Mouse (Mus musculus) midbrain, embryonic 16.5 days (tissue): Measurements from ENCODE around the gene Mrrf. TPM values are rescaled to one million over a fixed set of nuclear protein-coding genes. Genes with fewer than 3 reads are reported as not detected.
"Not testable (repeated sequence)": the region's sequence is repeated elsewhere in the genome, so short reads cannot be mapped to it uniquely, and the experiment has no call there.

Experiments used
- ATAC-seq: fragments of 200-750 bp; cut with Nextera tagmentation; 2 replicates; pipeline ENCODE4 v1.8.0; 2017; ENCODE audit warnings: moderate TSS enrichment
- H3K27ac ChIP-seq: fragments of 300-500 bp; sonication (generic); 2 replicates; pipeline ENCODE4 v1.5.1; 2014; ENCODE audit warnings: mild to moderate bottlenecking, low read length, mixed read lengths
- H3K27me3 ChIP-seq: fragments of 300-500 bp; sonication (generic); 2 replicates; pipeline ENCODE4 v1.6.1; 2014; ENCODE audit warnings: low read depth, low read length, mixed read lengths; ENCODE audit not compliant: control insufficient read depth, insufficient read depth
- H3K36me3 ChIP-seq: fragments of 300-500 bp; sonication (generic); 2 replicates; pipeline ENCODE4 v1.6.1; 2014; ENCODE audit warnings: mild to moderate bottlenecking, low read length, moderate library complexity, mixed read lengths; ENCODE audit not compliant: control insufficient read depth, insufficient read depth
- H3K4me1 ChIP-seq: fragments of 300-500 bp; sonication (generic); 2 replicates; pipeline ENCODE4 v1.6.1; 2014; ENCODE audit warnings: mild to moderate bottlenecking, low read length, mixed read lengths; ENCODE audit not compliant: control insufficient read depth, insufficient read depth
- H3K4me2 ChIP-seq: fragments of 300-500 bp; sonication (generic); 2 replicates; pipeline ENCODE4 v1.6.1; 2014; ENCODE audit warnings: mild to moderate bottlenecking, low read length, mixed read lengths
- H3K4me3 ChIP-seq: fragments of 300-500 bp; sonication (generic); 2 replicates; pipeline ENCODE4 v1.5.1; 2014; ENCODE audit warnings: low read depth, mild to moderate bottlenecking, low read length, moderate library complexity, mixed read lengths
- H3K9ac ChIP-seq: fragments of 300-500 bp; sonication (generic); 2 replicates; pipeline ENCODE4 v1.6.1; 2014; ENCODE audit warnings: low read depth, low read length, mixed read lengths
- H3K9me3 ChIP-seq: fragments of 300-500 bp; sonication (generic); replicated peaks from 2 replicates; pipeline ENCODE4 v1.6.1; 2014; ENCODE audit warnings: mild to moderate bottlenecking, low read length, mixed read lengths; ENCODE audit not compliant: control insufficient read depth, poor library complexity, severe bottlenecking
- WGBS: fragments of 180-500 bp; shearing (Covaris S2); extraction: QIAGEN DNeasy Blood & Tissue Kit; methylation state at CpG from one replicate; pipeline ENCODE4 v1.1.7; 2014; 5-methylcytosine and 5-hydroxymethylcytosine counted together
- polyA plus RNA-seq: library from polyadenylated mRNA; unstranded; fragments of >200 nt; fragmentation: Nextera tagmentation; extraction: Ambion mirVana; gene quantifications from 2 replicates; pipeline ENCODE4 v1.2.1, GENCODE M21; 2015

The Mrrf gene
- polyA plus RNA-seq, 1 experiment from 2014 or later: 24.7 TPM

DNA sequence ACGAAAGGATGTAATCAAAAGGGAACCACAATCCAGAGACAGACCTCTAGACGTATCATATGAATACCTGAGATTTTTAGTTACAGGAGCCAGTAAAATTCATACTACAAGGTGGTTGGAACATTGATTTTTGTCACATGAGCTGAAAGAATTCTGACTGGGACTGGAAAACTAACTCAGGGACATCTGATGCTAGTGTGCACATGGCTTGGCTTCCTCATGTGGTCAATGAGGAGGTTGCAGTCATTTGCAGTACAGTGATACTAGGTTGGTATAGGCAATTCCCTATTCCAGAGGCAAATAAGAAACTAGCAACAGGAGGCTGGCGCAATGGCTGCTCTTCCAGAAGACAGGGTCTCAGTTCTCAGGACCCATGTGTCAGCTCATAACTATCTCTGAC, 23.6 kb upstream of the Mrrf start:
- Histone ChIP-seq H3K9ac (no peak overlapping the region), H3K4me3 (no peak overlapping the region)
- WGBS: 79% methylated on average over 3 of the region's 3 CpGs

DNA sequence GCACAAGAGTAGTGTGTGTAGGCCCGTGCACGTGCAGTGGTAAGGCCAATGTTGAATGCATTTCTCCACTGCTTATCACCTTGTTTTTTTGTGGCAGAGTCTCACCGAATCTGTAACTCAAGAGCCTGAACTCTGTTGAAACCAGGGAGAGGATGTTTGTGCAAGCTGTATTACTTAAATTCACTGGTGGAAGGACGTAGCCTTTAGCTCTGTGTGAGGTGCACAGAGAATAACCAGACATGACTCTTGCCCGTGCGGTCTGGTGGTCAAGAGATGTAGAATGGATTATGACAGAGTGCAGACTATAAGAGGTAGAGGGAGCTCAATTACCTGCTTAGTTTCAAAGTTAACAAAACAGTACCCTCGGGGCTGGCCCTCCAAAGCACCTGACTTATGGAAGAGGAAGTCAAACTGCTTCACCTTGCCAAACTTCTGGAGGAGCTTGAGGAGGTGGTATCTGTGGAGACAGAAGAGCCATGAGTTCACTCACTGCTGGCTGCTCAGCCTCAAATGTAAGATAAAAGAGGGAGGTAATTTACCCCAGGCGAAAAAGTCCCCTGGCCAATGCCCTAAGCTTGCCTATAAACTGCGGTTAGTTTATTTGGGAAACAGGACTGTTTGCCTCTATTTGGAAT, 9.3 kb upstream of the Mrrf start:
- H3K9ac ChIP-seq: no peak overlapping the region
- H3K4me3 ChIP-seq: no peak overlapping the region
- H3K36me3 ChIP-seq: peaks cover 27% of the 10 kb centered on the region
- no peak for ATAC-seq
- H3K9me3 ChIP-seq: no peaks in the 10 kb centered on the region
- no peak overlapping the region for H3K4me2 ChIP-seq
- H3K4me1 ChIP-seq: no peaks in the 10 kb centered on the region
- WGBS: 94% methylated on average over 9 of the region's 9 CpGs
- H3K27me3 ChIP-seq: no peaks in the 10 kb centered on the region
- H3K27ac ChIP-seq: no peak overlapping the region

More for the DNA sequence above, 23.6 kb upstream of the Mrrf start:
- H3K27me3 ChIP-seq: peaks cover 16% of the 10 kb centered on the region
- ATAC-seq: no peak
- H3K4me1 ChIP-seq: no peaks in the 10 kb centered on the region
- no peaks in the 10 kb centered on the region for H3K9me3 ChIP-seq
- H3K4me2 ChIP-seq: no peak overlapping the region
- peaks cover 21% of the 10 kb centered on the region for H3K36me3 ChIP-seq
- no peak overlapping the region for H3K27ac ChIP-seq

DNA sequence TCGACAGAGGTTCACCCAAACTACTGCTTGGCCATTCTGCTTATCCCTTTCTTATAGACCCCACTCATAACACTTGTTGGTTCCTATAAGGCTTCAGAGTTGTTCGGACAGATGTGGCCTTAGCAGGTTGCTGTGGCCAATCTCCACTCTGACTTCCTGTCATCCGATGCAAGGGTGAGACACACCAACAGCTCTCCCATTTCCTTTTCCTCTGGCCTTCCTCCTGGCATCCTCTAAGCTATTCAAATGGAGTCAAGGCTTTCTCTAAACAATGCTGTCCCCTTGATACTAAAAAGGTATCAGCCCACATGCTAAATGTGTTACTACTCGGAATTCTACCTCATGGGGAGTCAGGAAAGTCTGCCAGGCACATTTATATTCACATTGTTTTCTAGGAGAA, 8.2 kb upstream of the Mrrf start:
- H3K4me1 ChIP-seq: no peaks in the 10 kb centered on the region
- H3K9me3 ChIP-seq: no peaks in the 10 kb centered on the region
- H3K4me2 ChIP-seq: no peak overlapping the region
- H3K4me3 ChIP-seq: no peak overlapping the region
- WGBS: 83% methylated on average over 4 of the region's 4 CpGs
- no peak overlapping the region for H3K9ac ChIP-seq
- no peaks in the 10 kb centered on the region for H3K27me3 ChIP-seq
- no peak for ATAC-seq
- H3K36me3 ChIP-seq: peaks cover 25% of the 10 kb centered on the region
- no peak overlapping the region for H3K27ac ChIP-seq

DNA sequence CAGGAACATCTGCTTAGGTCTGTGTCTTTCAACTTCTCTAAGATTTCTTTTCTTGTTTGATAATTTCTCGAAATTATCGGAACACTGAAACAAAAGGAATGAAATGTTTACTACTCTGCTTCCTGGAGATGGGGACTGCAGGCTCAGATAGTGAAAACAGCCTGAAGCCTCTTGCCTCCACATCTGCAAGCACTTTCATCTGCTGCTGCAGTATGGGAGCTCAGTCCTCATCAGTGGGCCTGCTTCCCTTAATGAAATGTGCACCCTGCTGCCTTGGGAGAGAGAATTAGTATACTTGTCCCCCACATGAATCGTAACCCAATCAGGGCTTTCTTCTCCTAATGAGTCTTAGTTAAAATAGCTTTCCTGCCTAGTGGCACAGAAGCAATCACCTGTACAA, 7.1 kb upstream of the Mrrf start:
- Histone ChIP-seq H3K9ac (no peak overlapping the region), H3K27me3 (no peaks in the 10 kb centered on the region), H3K36me3 (peaks cover 29% of the 10 kb centered on the region), H3K27ac (no peak overlapping the region), H3K4me3 (no peak overlapping the region), H3K9me3 (no peaks in the 10 kb centered on the region), H3K4me1 (no peaks in the 10 kb centered on the region), H3K4me2 (no peak overlapping the region)
- ATAC-seq: no peak
- 91% methylated on average over 3 of the region's 3 CpGs for WGBS

DNA sequence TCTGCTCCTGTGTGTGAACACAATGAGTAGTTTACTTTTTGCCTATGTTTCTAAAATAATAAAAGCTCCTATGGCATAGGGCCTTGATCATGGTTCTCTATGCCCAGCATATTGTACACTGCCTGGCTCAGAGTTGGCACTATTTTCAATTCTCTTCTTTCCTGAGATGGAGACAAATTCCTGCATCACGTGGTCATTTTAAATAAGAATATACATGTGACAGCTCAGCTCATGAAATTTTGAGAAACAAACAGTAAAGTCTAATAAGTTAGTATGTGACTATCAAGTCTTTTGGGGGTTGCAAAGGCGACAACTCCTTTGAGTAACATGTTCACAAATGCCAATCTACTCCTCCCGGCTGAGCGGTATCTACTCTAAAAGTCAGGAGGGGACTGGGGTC, 302 bp upstream of the Mrrf start:
- WGBS: 1% methylated on average over 4 of the region's 4 CpGs
- H3K4me2 ChIP-seq: peak overlapping the region; percentile 61
- no peaks in the 10 kb centered on the region for H3K9me3 ChIP-seq
- no peaks in the 10 kb centered on the region for H3K27me3 ChIP-seq
- H3K4me3 ChIP-seq: peak overlapping the region; percentile 68
- H3K4me1 ChIP-seq: peaks cover 16% of the 10 kb centered on the region
- peak overlapping the region; percentile 88 for H3K9ac ChIP-seq
- H3K36me3 ChIP-seq: peaks cover 11% of the 10 kb centered on the region
- peak; percentile 23; the same call in 1 of the 2 replicates for ATAC-seq
- H3K27ac ChIP-seq: peak overlapping the region; percentile 82

DNA sequence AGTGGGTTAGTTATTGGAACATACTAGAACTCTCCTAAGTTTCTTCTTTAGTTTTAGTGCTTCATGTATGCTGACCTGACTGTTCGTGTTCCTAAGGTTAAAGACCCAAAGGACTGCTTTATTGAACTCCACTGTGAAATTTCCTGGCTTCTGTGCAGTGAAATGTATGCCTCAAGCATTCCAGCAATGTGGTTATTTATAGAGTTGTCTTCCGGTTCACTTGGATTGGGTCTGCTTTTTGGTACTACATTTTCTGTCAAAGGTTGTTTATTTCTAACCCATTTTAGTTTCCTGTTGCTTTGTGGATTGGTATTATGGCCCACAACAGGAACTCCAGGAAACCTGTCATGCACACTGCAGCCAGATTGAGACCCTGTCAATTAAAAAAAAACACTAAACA, 2.9 kb downstream of the Mrrf start:
- H3K36me3 ChIP-seq: peaks cover 4% of the 10 kb centered on the region; the same call in 1 of the 2 replicates
- no peak overlapping the region for H3K4me2 ChIP-seq
- 84% methylated on average over 2 of the region's 2 CpGs for WGBS
- no peaks in the 10 kb centered on the region for H3K27me3 ChIP-seq
- no peak overlapping the region for H3K9ac ChIP-seq
- H3K4me1 ChIP-seq: peaks cover 16% of the 10 kb centered on the region
- no peaks in the 10 kb centered on the region for H3K9me3 ChIP-seq
- no peak overlapping the region for H3K4me3 ChIP-seq
- ATAC-seq: no peak
- H3K27ac ChIP-seq: no peak overlapping the region

DNA sequence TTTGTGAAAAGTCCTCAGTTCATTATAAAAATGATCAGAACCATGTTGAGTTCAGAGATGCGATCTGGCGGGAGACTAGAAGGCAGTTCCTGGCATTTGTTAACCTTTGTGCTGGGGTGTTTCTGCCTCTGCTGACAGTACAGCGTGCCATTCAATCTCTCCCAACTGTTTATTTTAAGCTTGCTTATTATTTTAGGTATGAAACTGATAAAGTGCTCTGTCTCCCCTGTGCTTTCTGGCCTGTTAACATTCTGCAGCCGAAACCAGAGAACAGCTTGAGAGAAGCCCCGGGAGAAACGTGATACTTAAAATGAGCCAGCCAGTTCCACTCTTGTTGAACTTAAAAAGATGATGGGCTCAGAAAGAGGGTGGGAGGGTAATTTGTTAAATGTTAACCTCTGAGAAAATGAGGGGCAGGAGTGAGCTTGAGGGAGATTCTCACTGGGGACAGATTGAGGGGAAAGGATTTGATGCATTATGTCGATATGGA, 12.7 kb downstream of the Mrrf start:
- WGBS: 91% methylated on average over 7 of the region's 7 CpGs

DNA sequence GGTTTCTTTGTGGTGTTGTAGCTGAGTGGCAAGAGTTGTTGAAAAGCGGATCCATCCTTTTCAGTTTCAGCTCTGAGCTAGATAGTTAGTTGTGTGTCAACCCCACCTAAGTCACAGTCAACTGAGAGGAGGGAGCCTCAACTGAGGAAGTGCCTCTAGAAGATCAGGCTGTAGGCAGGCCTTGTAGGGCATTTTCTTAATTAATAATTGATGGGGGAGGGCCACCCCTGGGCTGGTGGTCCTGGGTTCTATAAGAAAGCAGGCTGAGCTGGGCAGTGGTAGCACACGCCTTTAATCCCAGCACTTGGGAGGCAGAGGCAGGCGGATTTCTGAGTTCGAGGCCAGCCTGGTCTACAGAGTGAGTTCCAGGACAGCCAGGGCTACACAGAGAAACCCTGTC, 16.2 kb downstream of the Mrrf start:
- ATAC-seq, H3K4me1 ChIP-seq, H3K27me3 ChIP-seq, H3K4me2 ChIP-seq, H3K36me3 ChIP-seq, H3K4me3 ChIP-seq, H3K27ac ChIP-seq, H3K9me3 ChIP-seq, H3K9ac ChIP-seq: not testable (repeated sequence)
- WGBS: 93% methylated on average over 3 of the region's 4 CpGs

More for the DNA sequence above, 12.7 kb downstream of the Mrrf start:
- Histone ChIP-seq H3K36me3 (peaks cover 5% of the 10 kb centered on the region), H3K27ac (no peak overlapping the region), H3K4me2 (no peak overlapping the region), H3K9ac (no peak overlapping the region), H3K27me3 (no peaks in the 10 kb centered on the region), H3K9me3 (no peaks in the 10 kb centered on the region), H3K4me1 (no peaks in the 10 kb centered on the region), H3K4me3 (no peak overlapping the region)
- ATAC-seq: no peak

DNA sequence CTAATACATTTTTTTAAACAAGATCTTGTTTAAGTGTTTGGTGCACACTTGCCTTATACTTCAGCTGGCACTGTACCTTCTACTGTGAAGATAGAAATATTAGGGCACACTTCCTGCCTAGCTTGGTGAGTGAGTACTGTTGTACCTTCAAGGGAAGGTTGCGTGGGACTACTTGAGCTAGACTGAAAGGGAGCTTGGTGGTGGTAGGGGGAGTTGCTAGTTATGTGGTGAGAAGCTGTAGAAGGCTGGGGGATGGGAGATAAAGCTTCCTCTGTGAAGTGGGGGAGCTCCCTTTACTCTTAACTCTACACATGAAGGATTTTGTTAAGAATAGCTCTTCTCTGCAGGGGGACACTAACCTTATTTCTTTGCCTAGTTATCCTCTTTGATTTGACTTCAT, 21.3 kb downstream of the Mrrf start:
- no peak for ATAC-seq
- no peak overlapping the region for H3K4me3 ChIP-seq
- H3K36me3 ChIP-seq: peaks cover 7% of the 10 kb centered on the region
- no peaks in the 10 kb centered on the region for H3K27me3 ChIP-seq
- WGBS: 100% methylated on average over 1 of the region's 1 CpGs
- no peak overlapping the region for H3K4me2 ChIP-seq
- H3K27ac ChIP-seq: no peak overlapping the region
- H3K9ac ChIP-seq: no peak overlapping the region
- no peaks in the 10 kb centered on the region for H3K4me1 ChIP-seq
- no peaks in the 10 kb centered on the region for H3K9me3 ChIP-seq
